Mouse (Mus musculus) kidney, adult 18-20 months (tissue): ENCODE data around the gene Plekhg2.

Experiments used
- DNase-seq: peaks from one replicate; pipeline ENCODE4 v3.0.0; 2021

Gene Plekhg2

DNA sequence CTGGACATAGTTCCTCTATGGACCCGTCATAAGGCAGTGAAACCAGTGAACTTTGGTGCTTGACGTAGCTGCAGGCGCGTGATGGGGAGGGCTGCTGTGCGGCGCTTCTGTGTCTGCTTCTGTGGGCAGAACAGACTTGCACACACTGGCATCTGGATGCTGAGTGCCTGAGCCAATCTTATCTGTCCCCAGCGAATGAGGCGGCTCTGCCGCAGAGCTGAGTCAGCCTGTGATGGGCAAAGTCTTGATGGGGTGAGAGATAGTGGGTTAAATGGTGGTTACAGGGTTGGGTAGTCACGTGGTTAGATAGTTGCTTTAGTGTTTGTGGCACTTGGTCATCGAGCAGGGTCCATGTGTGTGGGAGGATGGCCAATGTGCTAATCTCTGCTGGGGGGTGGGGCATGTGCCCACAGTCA lies 10.6 kb upstream of the Plekhg2 start:
- DNase-seq = peak; percentile 71

DNA sequence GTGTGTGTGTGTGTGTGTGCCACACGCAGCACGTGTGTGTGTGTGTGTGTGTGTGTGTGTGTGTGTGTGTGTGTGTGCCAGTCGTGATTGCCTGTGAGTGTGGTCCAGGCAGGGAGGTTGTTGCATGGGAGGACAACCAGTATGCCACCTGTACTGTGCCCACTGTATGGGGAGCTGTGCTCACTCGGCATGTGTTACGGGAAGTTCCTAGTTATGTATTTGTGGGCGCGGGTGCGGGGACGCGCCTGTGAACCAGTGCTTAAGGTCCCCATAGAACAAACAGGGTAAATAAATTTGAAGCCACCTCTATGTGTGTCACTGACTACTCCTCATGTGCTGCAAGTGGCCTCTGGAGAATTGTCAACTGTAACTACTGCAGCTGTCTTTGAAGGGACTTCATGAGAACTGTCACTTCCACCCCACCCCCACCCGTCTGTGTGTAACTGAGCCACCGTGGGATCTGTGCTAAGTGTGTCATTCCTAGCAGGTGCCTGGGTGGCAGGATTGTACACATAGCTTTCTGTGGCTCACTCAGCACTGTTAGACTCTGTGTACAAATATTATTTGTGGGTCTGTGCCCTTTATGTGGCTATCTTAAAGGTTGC lies 10.1 kb upstream of the Plekhg2 start:
- no peak for DNase-seq

DNA sequence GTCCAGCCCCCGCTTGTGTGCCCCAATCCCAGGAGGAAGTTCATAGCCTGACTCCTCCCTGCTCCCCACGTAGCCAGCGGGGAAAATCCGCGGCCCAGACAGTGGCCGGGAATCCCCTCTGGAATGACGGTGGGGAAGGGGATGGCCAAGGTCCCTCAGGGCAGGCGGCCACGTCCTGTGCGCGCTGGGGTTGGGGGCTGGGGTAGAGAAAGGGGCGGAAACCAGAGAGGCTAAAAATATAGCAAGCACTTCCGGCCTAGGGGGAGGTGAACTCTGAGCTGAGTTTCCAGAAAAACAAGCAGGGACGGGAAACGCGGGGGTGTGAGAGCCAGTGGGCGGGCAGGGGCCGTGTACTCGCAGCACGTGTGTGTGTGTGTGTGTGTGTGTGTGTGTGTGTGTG lies 9.5 kb upstream of the Plekhg2 start:
- peak; percentile 87 for DNase-seq

DNA sequence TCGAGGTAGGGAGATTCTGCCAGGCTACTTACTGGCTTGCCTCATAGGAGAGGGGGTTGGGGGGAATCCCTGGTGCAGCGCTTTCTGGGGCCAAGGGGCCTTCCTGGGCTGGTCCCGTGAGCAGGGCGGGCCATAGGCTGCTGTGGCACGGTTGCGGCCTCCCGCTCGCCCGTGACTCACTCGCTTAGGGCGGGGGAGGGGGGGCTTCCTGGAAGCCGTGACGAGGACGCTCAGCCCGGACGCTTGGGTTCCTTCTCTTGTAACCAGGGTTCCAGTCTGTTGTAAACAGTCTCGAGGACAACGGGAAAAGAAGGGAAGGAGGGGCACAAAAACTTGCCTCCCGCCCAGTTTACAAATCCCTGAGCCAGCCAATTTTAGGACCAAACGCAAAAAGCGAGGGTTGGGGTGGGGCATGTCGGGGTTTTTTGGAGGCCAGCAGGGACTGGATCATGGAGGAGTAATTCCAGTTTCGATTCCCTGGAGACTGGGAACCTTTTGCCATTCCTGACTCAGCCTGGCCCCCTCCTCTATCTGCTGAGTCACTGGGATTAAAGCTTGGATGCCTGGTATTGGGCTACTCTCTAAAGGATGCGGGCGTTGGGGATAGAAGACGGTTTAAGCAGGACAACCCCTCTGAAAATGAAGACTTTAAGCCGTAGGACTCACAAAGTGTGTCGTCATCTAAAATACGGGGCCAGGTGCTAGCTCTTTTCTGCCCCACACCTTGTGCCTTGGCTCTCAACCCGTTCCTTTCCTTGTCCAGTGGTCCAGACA lies 8.8 kb upstream of the Plekhg2 start:
- peak; percentile 75 for DNase-seq

DNA sequence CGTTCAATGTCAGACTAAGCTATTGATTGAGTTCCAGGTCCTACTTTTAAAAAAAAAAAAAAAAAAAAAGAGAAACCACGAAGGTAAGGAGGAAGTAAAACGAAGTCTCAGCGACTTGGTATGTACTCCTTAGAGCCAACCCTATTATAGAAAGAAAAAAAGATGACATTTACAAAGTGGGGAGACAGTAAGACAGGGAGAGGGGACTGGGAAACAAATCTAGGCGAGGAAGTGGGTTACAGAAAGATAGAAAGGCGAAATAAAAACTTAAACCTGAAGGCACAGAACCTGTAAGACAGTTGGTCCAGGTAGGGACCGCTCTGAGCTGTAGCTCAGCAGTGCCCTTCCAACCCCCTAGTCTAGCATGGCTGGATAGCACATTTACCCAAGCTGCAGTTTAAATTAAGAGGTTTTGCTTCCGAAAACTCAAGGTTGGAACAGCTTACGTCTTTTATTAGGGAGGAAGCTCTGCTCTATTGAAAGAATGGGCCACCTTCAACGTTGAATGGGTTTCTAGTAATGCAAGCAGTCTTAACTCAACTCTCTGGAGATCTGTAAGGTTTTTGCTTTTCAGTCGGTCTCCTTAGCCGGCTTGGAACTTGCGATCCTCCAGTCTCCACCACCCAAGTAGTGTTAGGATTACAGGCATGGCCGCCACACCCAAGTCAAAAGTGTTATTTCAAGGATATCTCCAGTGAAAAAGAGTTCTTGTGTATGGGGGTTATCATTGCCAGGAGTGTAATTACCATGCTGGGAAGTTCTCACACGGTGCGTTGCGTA lies 8.0 kb upstream of the Plekhg2 start, which contains the start of gene Zfp36:
Zfp36 (minus strand) TSS at position 17 of the 780 bp plus-strand sequence.
- no peak for DNase-seq

DNA sequence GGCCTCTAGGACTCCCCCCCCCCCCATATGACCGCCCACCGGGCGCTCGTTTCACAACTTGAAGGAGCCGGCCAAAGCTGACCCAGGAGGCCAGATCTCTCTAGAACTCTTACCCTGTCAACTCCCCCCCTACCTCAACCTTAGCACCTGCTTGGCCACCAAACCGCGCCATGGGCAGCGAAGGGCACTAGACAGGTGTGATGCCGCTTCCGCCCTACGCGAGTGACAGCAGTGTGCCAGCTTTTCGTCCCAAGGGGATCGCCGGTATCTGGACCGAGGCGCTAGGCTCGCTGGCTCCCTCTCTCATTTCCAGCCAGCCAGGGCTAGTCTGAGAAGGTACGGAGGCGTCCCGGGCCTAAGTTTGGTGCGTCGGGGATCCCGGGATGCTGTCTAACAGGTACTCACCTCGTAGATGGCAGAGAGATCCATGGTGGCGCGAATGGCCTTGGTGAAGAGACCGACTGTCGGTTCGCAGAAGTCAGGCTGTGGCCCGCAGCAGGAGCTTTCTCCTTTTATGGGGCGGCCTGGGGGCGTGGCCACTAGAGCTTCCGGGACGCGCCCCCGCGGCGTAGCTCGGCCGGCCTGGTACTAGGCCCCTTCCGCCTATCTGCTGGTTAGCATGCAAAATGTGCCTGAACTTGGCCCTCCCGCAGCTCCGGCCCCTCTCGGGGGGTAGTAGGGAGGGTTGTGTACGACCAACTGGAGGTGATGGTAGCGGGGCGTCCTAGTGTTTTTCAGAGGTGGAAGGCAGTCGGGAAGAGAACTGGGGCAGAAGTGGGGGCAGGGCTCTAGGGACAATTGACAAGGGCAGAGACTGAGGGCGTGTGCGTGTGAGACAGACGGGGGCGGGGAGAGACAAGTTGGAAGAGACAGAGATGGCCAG lies 6.6 kb upstream of the Plekhg2 start:
- peak; percentile 98 for DNase-seq

DNA sequence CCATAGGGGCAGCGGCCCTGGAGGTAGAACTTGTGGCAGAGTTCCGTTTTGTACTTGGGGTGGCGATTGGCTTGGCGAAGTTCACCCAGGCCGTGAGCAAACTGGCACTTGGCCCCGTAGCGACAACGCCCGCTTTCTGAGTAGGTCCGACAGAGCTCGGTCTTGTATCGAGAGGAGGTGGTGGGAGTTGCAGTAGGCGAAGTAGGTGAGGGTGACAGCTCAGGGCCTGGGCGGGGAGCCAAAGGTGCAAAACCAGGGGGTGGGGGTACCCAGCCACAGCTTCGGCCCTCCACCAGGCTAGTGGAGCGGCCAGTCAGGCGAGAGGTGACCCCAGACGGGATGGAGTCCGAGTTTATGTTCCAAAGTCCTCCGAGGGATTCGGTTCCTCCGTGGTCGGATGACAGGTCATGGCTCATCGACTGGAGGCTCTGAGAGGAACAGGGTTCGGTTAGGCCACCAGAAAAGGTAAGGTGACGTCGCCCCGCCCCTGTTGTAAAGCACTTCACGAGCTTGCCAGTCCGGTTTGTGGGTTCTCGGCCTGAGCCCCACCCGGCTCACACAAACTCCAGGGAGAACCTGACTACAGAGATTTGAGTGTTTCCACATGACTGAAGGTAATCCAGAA lies 5.8 kb upstream of the Plekhg2 start:
- DNase-seq = peak; percentile 86

DNA sequence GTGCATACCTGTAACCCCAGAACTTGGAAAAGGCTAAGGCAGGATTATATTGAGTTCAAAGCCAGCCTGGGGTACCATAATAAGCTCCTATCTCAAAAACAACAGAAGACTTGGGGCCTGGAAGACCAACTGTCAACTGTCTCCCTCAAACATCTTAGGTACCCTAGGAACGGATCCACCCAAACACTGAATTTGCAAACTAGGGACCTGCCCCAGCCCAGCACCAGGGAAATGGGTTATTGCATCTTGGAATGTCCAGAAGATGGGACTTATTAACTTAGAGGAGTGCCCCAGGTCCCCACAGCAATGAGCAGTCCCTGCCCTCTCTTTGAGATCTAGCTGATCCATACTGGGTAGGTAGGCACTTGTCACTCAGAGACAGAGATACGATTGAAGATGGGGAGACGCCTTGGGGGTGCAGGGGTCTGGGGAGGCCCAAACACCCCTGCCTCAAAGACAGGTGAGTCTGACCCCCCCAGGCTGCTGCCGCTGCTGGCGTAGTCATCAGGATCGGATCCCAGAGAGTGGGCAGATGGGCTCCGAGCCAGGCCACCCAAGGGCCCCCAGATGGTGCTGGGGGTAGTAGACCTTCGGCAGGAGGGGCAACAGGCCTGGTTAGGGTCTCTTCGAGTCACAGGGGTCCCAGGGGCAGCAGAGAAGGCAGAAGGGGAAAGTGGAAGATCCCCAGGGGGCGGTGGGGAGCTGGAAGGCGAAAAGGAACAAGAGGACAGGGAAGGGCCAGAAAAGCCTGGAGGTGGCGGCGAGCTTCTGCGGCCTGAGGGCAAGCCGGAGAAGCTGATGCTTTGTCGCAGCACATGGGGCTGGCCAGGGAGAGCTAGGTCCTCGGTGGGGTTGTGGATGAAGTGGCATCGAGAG lies 5.0 kb upstream of the Plekhg2 start:
- DNase-seq = peak; percentile 68

DNA sequence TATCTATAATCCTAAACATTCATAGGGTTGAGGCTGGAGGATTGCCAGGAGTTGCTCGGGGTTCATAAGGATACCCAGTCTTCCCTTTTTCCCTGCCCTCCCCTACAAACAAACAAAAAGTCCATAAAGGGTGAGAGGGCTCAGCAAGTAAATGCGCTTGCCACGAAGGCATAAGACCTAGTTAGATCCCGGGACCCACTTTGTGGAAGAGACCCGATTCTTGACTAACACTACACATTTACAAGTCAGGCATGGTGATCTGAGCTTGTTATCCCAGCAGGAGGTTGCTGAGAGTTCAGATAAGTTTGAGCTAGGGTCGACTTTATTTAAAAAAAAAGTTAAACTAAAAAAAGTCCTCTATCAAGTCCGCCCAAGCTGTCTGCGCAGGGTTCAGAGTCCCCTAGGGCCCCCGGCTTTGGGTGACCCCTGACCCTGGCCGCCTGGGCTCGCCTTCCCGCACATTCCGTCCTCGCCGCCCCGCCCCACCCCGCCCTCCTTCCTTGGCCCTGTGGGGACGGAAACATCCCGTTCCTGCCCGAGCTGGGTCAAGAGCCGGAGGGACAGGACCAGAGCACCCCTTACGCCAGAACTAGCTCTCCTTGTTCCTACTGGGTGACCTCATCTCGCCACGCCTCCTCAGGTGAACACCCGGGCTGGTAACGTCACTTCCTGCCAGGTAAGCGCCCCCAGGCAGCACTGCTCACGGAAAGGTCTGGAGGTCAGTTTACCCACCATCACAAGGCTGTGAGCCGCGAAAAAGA lies 3.8 kb upstream of the Plekhg2 start:
- peak; percentile 92 for DNase-seq

DNA sequence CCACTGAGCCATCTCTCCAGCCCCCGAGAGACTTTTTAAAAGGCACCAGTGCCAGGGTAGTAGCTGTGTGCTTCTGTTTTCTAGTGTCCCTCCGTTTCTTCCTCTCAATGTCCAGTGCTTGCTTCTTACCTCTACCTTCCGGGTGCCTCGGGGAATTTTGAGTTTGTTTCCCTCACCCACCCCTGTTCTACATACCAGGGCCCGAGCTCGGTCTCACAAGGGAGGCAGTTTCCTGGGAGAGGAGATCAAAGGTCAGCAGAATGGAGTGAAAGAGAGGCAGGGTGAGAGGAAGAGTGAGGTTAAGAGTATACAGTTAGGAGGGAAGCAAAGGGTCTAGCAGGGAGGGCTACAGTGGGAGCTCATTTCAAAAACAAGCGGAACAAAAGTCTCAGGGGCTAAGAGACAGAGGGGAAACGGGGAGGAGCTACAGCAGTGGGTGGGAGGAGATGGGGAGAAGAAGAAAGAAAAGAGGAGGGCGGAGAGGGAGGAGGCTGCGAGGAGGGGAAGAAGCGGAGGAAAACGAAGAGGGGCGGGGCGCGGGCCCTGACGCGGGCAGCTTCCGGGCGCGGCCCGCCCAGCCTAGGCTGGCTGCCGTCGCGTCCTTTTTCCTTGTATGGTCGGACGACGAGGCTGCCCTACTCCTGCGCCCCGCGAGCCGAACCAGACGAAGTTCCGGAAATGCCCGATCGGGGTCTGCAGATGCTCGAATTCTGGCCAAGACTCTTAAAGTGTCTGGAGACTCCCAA lies 3.0 kb upstream of the Plekhg2 start:
- peak; percentile 91 for DNase-seq

DNA sequence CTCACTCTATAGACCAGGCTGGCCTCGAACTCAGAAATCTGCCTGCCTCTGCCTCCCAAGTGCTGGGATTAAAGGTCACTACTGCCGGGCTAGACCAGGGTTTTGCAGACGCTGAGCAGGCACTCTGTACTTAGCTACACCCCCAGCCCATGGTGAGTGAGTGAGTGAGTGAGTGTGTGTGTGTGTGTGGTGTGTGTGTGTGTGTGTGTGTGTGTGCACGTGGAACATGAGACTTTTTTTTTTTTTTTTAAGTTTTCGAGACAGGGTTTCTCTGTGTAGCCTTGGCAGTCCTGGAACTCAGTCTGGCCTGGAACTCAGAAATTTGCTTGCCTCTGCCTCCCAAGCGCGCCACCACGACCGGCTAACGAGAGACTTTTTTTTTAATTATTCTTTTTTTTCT lies 2.2 kb upstream of the Plekhg2 start:
- DNase-seq = no peak

DNA sequence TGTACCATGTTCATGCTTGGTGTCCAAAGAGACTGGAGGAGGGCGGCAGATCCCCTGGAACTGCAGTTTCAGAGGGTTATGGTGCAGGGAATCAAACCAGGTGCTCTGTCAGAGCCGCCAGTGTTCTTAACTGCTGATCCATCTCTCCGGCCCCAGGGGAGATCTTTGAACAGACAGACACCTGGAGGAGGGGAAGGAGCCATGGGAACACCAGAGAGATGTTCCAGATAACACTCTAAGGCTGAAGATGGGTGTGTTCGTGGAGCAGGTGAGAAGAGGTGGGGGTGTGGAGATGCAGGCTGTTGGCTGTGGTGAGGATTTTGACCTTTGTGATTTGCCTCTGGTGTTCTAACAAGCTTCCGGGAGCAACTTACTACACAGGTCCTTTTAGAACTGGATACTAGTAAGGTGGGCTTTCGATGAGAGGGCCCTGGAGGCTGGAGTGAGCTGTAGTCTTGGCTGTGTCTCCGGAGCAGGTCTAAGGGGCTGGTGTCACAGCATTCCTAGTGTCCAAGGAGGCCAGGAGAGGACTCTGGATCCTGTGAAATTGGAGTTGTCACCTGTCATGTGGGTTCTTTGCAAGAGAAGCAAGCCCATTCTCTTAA lies 1.6 kb upstream of the Plekhg2 start:
- no peak for DNase-seq

DNA sequence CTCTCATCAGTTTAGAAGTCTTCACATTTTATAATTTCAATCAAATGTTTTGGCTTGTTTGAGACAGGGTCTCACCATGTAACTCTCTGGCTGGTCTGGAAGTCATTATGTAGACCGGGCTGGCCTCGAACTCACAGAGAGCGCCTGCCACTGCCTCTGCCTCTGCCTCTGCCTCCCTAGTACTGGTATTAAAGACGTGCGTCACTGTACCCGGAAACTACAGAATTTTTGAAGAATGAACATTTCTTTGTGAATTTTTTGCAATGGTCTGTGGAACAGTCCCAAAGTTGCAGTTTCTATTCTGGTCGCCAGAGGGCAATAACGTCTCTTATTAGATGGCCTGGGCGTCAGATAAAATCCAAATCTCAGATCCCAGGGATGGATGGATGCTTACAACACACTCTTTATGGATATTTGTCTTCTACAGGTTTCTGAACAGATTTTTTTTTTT lies 757 bp upstream of the Plekhg2 start:
- peak; percentile 80 for DNase-seq

DNA sequence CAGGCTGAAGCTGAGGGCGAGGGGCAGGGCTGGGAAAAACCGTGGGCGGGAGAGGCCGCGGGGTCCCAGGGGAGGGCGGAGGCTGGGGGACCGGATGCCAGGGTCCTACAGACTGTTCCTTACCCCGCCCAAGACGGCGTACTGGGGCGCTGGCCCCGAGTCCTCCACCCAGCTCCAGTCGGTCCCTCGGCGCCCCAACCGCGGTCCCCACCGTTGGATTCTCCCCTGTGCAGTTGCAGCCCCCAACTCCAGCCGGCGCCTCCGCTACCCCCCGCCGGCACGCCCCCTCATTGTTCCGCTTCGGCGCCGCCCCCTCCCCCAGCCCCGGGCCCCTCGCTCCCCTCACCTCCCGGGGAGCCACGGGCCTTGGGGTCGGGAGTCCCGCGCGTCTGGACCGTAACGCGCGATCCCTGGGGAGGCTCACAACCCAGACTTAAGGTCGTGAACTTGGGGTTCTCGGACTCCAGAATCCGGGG lies 847 bp downstream of the Plekhg2 start:
- DNase-seq = peak; percentile 44

DNA sequence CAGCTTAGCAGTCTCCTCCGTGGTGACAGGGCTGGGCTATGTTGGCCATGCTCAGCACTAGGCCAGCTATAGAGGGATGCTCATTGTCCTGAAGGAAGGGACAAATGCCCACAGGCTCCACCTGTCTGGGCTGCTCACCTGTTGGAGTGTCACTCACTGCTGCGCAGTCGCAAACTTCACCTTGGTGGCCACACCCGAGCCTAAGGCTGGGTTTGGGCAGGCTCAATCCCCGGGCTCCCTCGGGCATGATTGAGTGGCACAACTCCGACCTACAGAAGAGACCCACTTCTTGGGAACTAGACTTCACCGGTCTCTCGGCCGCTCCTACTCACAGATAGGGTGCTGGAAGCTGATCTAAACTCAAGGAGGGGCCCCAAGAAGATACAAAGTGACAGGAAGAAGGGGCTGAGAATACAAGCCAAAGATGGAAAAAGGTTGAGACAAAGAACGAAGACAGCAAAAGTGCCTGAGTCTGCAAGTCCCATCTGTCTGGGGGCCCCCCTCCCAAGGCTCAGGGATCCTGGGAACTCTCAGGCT lies 1.4 kb downstream of the Plekhg2 start:
- DNase-seq = no peak

DNA sequence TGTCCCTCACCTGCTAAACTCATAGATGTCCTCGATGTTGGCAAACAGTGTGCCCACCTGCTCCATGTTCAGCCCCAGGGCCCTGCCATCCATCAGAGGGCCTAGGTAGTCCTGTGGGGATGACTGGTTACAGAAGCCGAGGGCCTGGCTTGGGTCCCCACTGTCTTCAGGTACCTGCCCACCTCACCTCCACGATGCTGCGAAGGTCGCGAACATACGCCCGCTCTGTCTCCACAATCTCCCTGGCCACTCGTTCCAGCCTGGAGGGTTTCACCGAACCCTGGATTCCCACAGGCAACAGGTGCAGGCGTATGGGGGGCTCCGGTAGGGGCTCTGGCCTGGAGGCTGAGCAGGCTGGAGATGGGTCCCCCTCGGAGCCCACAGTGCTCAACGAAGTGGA lies 2.3 kb downstream of the Plekhg2 start:
- DNase-seq = no peak

DNA sequence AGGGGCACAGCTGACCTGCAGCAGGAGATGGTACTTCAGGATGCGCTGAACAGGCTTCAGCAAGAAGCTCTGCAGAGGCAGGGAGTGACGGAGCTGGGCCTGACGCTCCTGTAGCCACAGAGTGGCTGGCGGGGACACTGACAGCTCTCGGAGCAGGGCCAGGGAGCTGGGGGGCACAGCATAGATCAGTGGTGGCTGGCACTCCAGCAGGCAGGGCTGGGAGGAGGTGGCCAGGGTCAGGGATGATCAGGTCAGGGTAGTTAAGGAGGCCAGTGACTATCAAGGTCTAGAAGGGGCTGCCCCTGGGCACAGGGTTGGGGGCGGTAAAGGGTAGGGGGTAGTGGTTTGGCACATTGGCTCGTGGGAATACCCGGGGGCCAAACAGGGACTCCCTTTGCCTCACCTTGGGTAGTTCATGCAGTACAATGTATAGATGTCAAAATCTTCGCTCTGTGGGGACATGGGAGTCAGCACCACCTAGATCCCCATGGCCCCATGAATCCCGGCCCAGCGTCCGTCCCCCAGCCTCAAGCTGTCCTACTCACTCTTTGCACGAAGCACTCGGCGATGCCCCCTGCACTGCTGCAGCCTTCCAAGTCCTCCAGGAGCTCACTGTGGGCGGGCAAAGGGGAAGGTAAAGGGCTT lies 4.0 kb downstream of the Plekhg2 start:
- DNase-seq = no peak

DNA sequence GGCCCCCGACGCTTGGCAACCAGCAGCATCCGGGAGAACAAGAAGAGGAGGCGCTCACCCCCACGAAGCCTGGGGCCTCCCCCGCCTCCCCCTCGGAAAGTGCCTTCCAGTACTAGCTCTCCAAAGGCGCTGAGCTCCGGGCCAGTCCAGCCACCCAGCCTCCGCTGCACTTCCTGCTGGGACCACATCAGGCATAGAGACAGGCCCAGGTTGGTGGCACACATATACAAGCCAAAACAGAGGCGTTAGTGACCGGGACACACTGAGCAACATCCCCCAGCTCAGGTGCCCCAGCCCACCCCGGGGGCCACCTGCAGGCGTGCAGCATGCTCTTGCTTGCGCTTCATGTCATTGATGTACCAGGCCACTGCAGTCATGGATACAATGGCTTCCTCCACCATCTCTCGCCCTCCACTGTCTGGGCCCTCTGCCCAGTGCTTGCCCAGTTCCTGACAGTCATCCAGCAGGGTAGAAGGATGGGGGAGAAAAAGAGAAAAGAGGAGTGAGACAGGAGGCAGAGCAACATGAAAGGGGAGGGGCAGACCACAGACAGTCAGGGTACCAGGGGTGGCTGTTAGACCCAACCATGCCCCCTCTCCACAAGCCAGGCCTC lies 4.6 kb downstream of the Plekhg2 start:
- no peak for DNase-seq
